Mouse (Mus musculus): ENCODE results near the gene Ms4a1. TPM values are rescaled to one million over a fixed set of nuclear protein-coding genes. Genes with fewer than 3 reads are reported as not detected.

The Ms4a1 gene
- total RNA-seq (2023), result 0.86 and 0.95 TPM in 2 replicates

GRCm38 (mm10) chr19:11266052-11266845 is at the start of gene Ms4a1:
Gene Ms4a1, minus strand, starts transcription at chr19:11266241.

GRCm38 (mm10) chr19:11314354-11314753 is 48.3 kb upstream of the Ms4a1 start, which contains the start of gene Ms4a14:
Gene Ms4a14, minus strand, starts transcription at chr19:11314454.

GRCm38 (mm10) chr19:11283773-11284172 is 17.7 kb upstream of the Ms4a1 start, which contains the start of gene Ms4a5:
Gene Ms4a5, minus strand, starts transcription at chr19:11283873.

GRCm38 (mm10) chr19:11232348-11232747 is 33.7 kb downstream of the Ms4a1 start, which contains the start of gene Ms4a12:
Gene Ms4a12, minus strand, starts transcription at chr19:11232448.

Other genes with a start within 250 kb of the Ms4a1 start
- gene Ms4a18, start 248.2 kb downstream of the Ms4a1 start, total RNA-seq (2023), result not detected in 2 replicates
- gene Ms4a8a, start 185.1 kb downstream of the Ms4a1 start, total RNA-seq (2023), result 20.2 and 28.3 TPM in 2 replicates
- not detected in 2 replicates for gene 1700017D01Rik, start 135.4 kb downstream of the Ms4a1 start, total RNA-seq (2023)
- not detected in 2 replicates for gene 1700025F22Rik, start 100.9 kb downstream of the Ms4a1 start, total RNA-seq (2023)
- gene Ms4a13, start 69.5 kb downstream of the Ms4a1 start, total RNA-seq (2023), result not detected in 2 replicates
- gene Ms4a12, start 33.8 kb downstream of the Ms4a1 start, total RNA-seq (2023), result not detected in 2 replicates
- gene Ms4a5, start 17.6 kb upstream of the Ms4a1 start, total RNA-seq (2023), result not detected in 2 replicates
- not detected in 2 replicates for gene Ms4a14, start 48.2 kb upstream of the Ms4a1 start, total RNA-seq (2023)
- 0.25 TPM in 1 of 2 replicates, not detected in the other for gene Ms4a7, start 69.9 kb upstream of the Ms4a1 start, total RNA-seq (2023)
- gene Ms4a4a, start 109.3 kb upstream of the Ms4a1 start, total RNA-seq (2023), result 8.6 and 9.1 TPM in 2 replicates
- 26.6 and 27.6 TPM in 2 replicates for gene Ms4a4c, start 138.5 kb upstream of the Ms4a1 start, total RNA-seq (2023)
- gene Ms4a4b, start 177.3 kb upstream of the Ms4a1 start, total RNA-seq (2023), result 3.4 and 5.1 TPM in 2 replicates
- gene Ms4a6c, start 203.1 kb upstream of the Ms4a1 start, total RNA-seq (2023), result 117 and 149 TPM in 2 replicates
- gene Gm8369, start 219.7 kb upstream of the Ms4a1 start, total RNA-seq (2023), result 1.5 and 2.4 TPM in 2 replicates